Mouse (Mus musculus) limb, embryonic 10.5 days (tissue): ENCODE results near the gene Prkch. TPM values are rescaled to one million over a fixed set of nuclear protein-coding genes. Genes with fewer than 3 reads are reported as not detected.
A peak's percentile ranks its signal among the peaks of the same experiment; 100 is the strongest.
"Not testable (repeated sequence)": the region's sequence is repeated elsewhere in the genome, so short reads cannot be mapped to it uniquely, and the experiment has no call there.

ENCODE experiments used
- DNase-seq: peaks from one replicate; pipeline ENCODE4 v3.0.0-alpha.2; 2017; ENCODE audit warnings: low spot score
- H3K27ac ChIP-seq: fragments of 300-500 bp; sonication (generic); 2 replicates; pipeline ENCODE4 v1.5.1; 2016; ENCODE audit warnings: mild to moderate bottlenecking
- H3K27me3 ChIP-seq: fragments of 300-500 bp; sonication (generic); 2 replicates; pipeline ENCODE4 v1.6.1; 2016; ENCODE audit warnings: low read depth, mild to moderate bottlenecking; ENCODE audit not compliant: poor library complexity, severe bottlenecking
- H3K36me3 ChIP-seq: fragments of 300-500 bp; sonication (generic); 2 replicates; pipeline ENCODE4 v1.6.1; 2016; ENCODE audit warnings: mild to moderate bottlenecking, moderate library complexity
- H3K4me1 ChIP-seq: fragments of 300-500 bp; sonication (generic); 2 replicates; pipeline ENCODE4 v1.6.1; 2016
- H3K4me3 ChIP-seq: fragments of 300-500 bp; sonication (generic); 2 replicates; pipeline ENCODE4 v1.5.1; 2016; ENCODE audit warnings: mild to moderate bottlenecking, moderate library complexity
- H3K9me3 ChIP-seq: fragments of 300-500 bp; sonication (generic); replicated peaks from 2 replicates; pipeline ENCODE4 v1.6.1; 2016; ENCODE audit warnings: mild to moderate bottlenecking
- WGBS: fragments of 180-500 bp; shearing (Covaris S2); methylation state at CpG from one replicate; pipeline ENCODE4 v1.1.7; 2016; 5-methylcytosine and 5-hydroxymethylcytosine counted together
- polyA plus RNA-seq: library from polyadenylated mRNA; unstranded; fragments of >200 nt; fragmentation: Nextera tagmentation; extraction: Ambion mirVana; gene quantifications from 2 replicates; pipeline ENCODE4 v1.2.1, GENCODE M21; 2016

Gene Prkch
- polyA plus RNA-seq = 6.4 and 7.4 TPM in 2 replicates

- peak; percentile 87 for DNase-seq
- H3K9me3 ChIP-seq = no peaks in the 10 kb centered on the region
- WGBS = under 1% methylated on average over 54 of the region's 61 CpGs
- H3K27ac ChIP-seq = peak within 1 kb of the TSS; percentile 85
- H3K4me1 ChIP-seq = peaks cover 24% of the 10 kb centered on the region
- H3K36me3 ChIP-seq = no peaks in the 10 kb centered on the region
- peaks cover 80% of the 10 kb centered on the region for H3K27me3 ChIP-seq
- H3K4me3 ChIP-seq = peak within 1 kb of the TSS; percentile 65
Observed at GRCm38 (mm10) chr12:73584610-73585240, at the start of gene Prkch. Prkch (plus strand) TSS chr12:73584796.

- WGBS = 34% methylated on average over 17 of the region's 17 CpGs
- Histone ChIP-seq H3K9me3 (no peaks in the 10 kb centered on the region), H3K36me3 (no peaks in the 10 kb centered on the region), H3K27me3 (peaks cover 31% of the 10 kb centered on the region), H3K4me1 (peaks cover 36% of the 10 kb centered on the region), H3K4me3 (peak overlapping the region; percentile 6; the same call in 1 of the 2 replicates), H3K27ac (peak overlapping the region; percentile 22; the same call in 1 of the 2 replicates)
- DNase-seq = peak; percentile 63
Observed at GRCm38 (mm10) chr12:73537499-73538138, 47.0 kb upstream of the Prkch start.

GRCm38 (mm10) chr12:73538139-73538508 lies 46.5 kb upstream of the Prkch start:
- H3K4me3 ChIP-seq = peak overlapping the region; percentile 6; the same call in 1 of the 2 replicates
- peaks cover 31% of the 10 kb centered on the region for H3K27me3 ChIP-seq
- DNase-seq, H3K36me3 ChIP-seq, H3K9me3 ChIP-seq: not testable (repeated sequence)
- WGBS = 50% methylated on average over 3 of the region's 3 CpGs
- H3K4me1 ChIP-seq = peaks cover 41% of the 10 kb centered on the region
- peak overlapping the region; percentile 22; the same call in 1 of the 2 replicates for H3K27ac ChIP-seq

GRCm38 (mm10) chr12:73539151-73539550 lies 45.4 kb upstream of the Prkch start:
- DNase-seq = no peak
- WGBS = 29% methylated on average over 2 of the region's 2 CpGs
- Histone ChIP-seq H3K27ac (no peak overlapping the region), H3K4me1 (peaks cover 42% of the 10 kb centered on the region), H3K27me3 (peaks cover 37% of the 10 kb centered on the region), H3K36me3 (no peaks in the 10 kb centered on the region), H3K4me3 (peak overlapping the region; percentile 21; the same call in 1 of the 2 replicates), H3K9me3 (no peaks in the 10 kb centered on the region)

GRCm38 (mm10) chr12:73540402-73540801 lies 44.2 kb upstream of the Prkch start:
- peaks cover 54% of the 10 kb centered on the region for H3K4me1 ChIP-seq
- H3K9me3 ChIP-seq = no peaks in the 10 kb centered on the region
- H3K4me3 ChIP-seq = no peak overlapping the region
- no peaks in the 10 kb centered on the region for H3K36me3 ChIP-seq
- 88% methylated on average over 2 of the region's 2 CpGs for WGBS
- no peak for DNase-seq
- no peak overlapping the region for H3K27ac ChIP-seq
- H3K27me3 ChIP-seq = peaks cover 49% of the 10 kb centered on the region

- H3K4me1 ChIP-seq = peaks cover 65% of the 10 kb centered on the region
- H3K36me3 ChIP-seq = no peaks in the 10 kb centered on the region
- H3K27ac ChIP-seq = no peak overlapping the region
- no peak for DNase-seq
- no peak overlapping the region for H3K4me3 ChIP-seq
- H3K9me3 ChIP-seq = no peaks in the 10 kb centered on the region
- H3K27me3 ChIP-seq = peaks cover 68% of the 10 kb centered on the region
- 75% methylated on average over 5 of the region's 5 CpGs for whole genome bisulfite sequencing
Observed at GRCm38 (mm10) chr12:73543191-73543590, 41.4 kb upstream of the Prkch start.

GRCm38 (mm10) chr12:73544736-73545671 lies 39.6 kb upstream of the Prkch start:
- Histone ChIP-seq H3K9me3 (no peaks in the 10 kb centered on the region), H3K27ac (peak overlapping the region; percentile 86), H3K4me1 (peaks cover 66% of the 10 kb centered on the region), H3K27me3 (peaks cover 86% of the 10 kb centered on the region), H3K4me3 (peak overlapping the region; percentile 59), H3K36me3 (no peaks in the 10 kb centered on the region)
- peak; percentile 68 for DNase-seq
- WGBS = 13% methylated on average over 48 of the region's 48 CpGs

- H3K27me3 ChIP-seq = peaks cover 88% of the 10 kb centered on the region
- H3K36me3 ChIP-seq = no peaks in the 10 kb centered on the region
- H3K4me3 ChIP-seq = peak overlapping the region; percentile 59
- no peaks in the 10 kb centered on the region for H3K9me3 ChIP-seq
- no peak for DNase-seq
- 2% methylated on average over 55 of the region's 55 CpGs for WGBS
- H3K27ac ChIP-seq = peak overlapping the region; percentile 86
- peaks cover 66% of the 10 kb centered on the region for H3K4me1 ChIP-seq
Observed at GRCm38 (mm10) chr12:73545672-73546085, 38.9 kb upstream of the Prkch start.

- H3K4me1 ChIP-seq = peaks cover 64% of the 10 kb centered on the region
- 3% methylated on average over 61 of the region's 61 CpGs for WGBS
- H3K9me3 ChIP-seq = no peaks in the 10 kb centered on the region
- peak; percentile 76 for DNase-seq
- H3K4me3 ChIP-seq = peak within 1 kb of the TSS; percentile 59
- peaks cover 94% of the 10 kb centered on the region for H3K27me3 ChIP-seq
- peak within 1 kb of the TSS; percentile 86 for H3K27ac ChIP-seq
- no peaks in the 10 kb centered on the region for H3K36me3 ChIP-seq
Observed at GRCm38 (mm10) chr12:73546086-73546711, 38.4 kb upstream of the Prkch start, which contains the start of gene Tmem30b. Tmem30b (minus strand) TSS chr12:73546392.

GRCm38 (mm10) chr12:73547646-73548045 lies 37.0 kb upstream of the Prkch start:
- H3K4me1 ChIP-seq = peaks cover 52% of the 10 kb centered on the region
- WGBS = 34% methylated on average over 10 of the region's 10 CpGs
- no peaks in the 10 kb centered on the region for H3K36me3 ChIP-seq
- H3K9me3 ChIP-seq = no peaks in the 10 kb centered on the region
- no peak overlapping the region for H3K27ac ChIP-seq
- no peak overlapping the region for H3K4me3 ChIP-seq
- H3K27me3 ChIP-seq = peaks cover 90% of the 10 kb centered on the region
- no peak for DNase-seq

- no peak overlapping the region for H3K4me3 ChIP-seq
- peaks cover 90% of the 10 kb centered on the region for H3K27me3 ChIP-seq
- 75% methylated on average over 8 of the region's 8 CpGs for WGBS
- H3K4me1 ChIP-seq = peaks cover 52% of the 10 kb centered on the region
- no peak for DNase-seq
- H3K36me3 ChIP-seq = no peaks in the 10 kb centered on the region
- H3K9me3 ChIP-seq = no peaks in the 10 kb centered on the region
- no peak overlapping the region for H3K27ac ChIP-seq
Observed at GRCm38 (mm10) chr12:73548259-73548658, 36.3 kb upstream of the Prkch start.

- 4% methylated on average over 5 of the region's 5 CpGs for WGBS
- H3K4me3 ChIP-seq = no peak overlapping the region
Observed at GRCm38 (mm10) chr12:73554155-73554554, 30.4 kb upstream of the Prkch start.

More at GRCm38 (mm10) chr12:73554155-73554554, 30.4 kb upstream of the Prkch start:
- Histone ChIP-seq H3K27me3 (peaks cover 33% of the 10 kb centered on the region), H3K27ac (no peak overlapping the region), H3K4me1 (peaks cover 17% of the 10 kb centered on the region), H3K9me3 (no peaks in the 10 kb centered on the region), H3K36me3 (no peaks in the 10 kb centered on the region)
- DNase-seq = peak; percentile 75
